Mouse (Mus musculus) v-Abl transformed pro-B cells (cell line): ENCODE results near the gene Fam53a.

Experiments
- in situ Hi-C, 2 experiments: fragments of 400-800 bp; cut with MboI; formaldehyde crosslinking; loops; one replicate each; pipeline ENCODE4 v1.15.1; 2025; ENCODE audit not compliant: unreplicated experiment in 2 of 2

The Fam53a gene

DNA sequence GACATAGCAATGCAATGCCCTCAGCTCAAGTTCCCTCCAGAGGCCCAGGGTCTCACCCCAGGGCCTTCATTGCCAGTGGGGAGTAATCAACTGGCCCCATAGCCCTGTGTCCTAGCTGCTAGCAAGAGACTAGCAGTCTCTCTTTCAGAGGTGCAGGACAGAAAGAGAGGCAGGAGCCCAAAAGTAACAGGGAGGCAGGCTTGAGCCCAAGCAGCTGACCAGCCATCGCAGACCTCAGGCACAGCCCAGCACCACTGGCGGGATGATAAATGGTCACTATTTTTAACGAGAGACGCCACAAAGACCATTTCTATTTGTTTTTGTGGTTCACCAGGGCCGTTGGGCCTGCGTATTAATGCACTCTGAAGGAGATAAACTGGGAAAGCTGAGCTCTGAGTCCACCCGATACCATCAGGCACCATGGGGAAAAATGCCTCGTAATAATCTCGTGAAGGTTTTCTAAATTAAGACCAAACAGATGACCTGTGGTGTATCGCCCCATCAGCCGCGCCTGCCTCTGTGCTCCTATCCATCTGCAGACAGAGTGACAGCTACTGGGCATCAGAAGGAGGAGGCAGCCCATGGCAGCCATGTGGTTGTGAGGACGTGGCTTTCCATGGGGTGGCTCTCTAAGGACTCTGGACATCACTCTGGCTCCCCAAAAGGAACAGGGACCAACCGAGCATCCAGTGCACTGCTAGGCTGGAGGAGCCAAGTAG lies 73.0 kb downstream of the Fam53a start:
- in situ Hi-C loops = no loop called here
